ENCODE assay signal across 23 mouse cellular contexts in the genomic region with DNA sequence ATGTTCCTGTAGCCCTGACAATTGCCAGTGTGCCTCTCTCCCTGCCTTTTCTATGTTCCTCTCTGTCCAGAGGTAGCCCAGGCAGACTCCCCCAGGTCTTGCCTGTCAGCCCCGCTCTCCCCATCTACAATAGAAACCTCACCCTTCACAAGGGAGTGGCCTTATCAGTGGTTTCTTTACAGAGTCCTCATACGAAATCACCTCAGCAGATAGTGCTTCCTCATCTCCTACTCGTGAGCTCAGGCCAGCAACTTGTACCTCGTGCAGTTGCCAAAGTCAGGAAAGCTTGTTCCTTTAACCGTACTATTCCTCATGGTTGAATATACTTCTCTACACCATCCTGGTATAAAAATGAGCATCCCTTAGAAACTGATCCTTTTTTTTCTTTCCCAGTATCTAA. TPM values are rescaled to one million over a fixed set of nuclear protein-coding genes. Genes with fewer than 3 reads are reported as not detected.
DNase-seq lines count a peak whose midpoint lies in the region; ATAC-seq and TF ChIP-seq lines count a peak whose summit lies in the region.
"Had no signal": no experiment of that assay in that cellular context is flagged by ENCODE, and none has a peak within 500 bp of the region (broad histone marks: within the 10 kb centered on the region; RNA-seq: fewer than 3 reads in every experiment).

No protein-coding gene starts in this region.

- TF ChIP-seq CTCF in intestine, postnatal 0 days (IDR thresholded peaks at IDR 0.05; ENCODE audit: low read depth), result no peak
- TF ChIP-seq CTCF in liver, embryonic 14.5 days (IDR thresholded peaks at IDR 0.05; ENCODE audit: low read depth), result no peak

- TF ChIP-seq EP300 in liver, embryonic 14.5 days (IDR thresholded peaks at IDR 0.05; ENCODE audit: low read depth), result no peak

- H3K4me3 ChIP-seq in intestine, embryonic 15.5 days (replicated peaks), result no peak overlapping the region
- H3K4me3 ChIP-seq in intestine, postnatal 0 days (ENCODE audit: low read depth, low read length), result no peak overlapping the region
- H3K4me3 ChIP-seq in intestine, embryonic 16.5 days (ENCODE audit: low read length), result no peak overlapping the region
- no peak overlapping the region for H3K4me3 ChIP-seq in liver, embryonic 14.5 days (ENCODE audit: insufficient read depth in 1 of 2, low read depth in 2 of 2, low read length in 2 of 2)
- H3K4me3 ChIP-seq: embryonic facial prominence, embryonic 10.5 days; forebrain, embryonic 13.5 days; heart, embryonic 12.5 days; hindbrain, embryonic 10.5 days had no signal

- H3K9ac ChIP-seq in intestine, embryonic 15.5 days, result no peak overlapping the region
- no peak overlapping the region for H3K9ac ChIP-seq in intestine, postnatal 0 days (ENCODE audit: low read depth, low read length)
- H3K9ac ChIP-seq in intestine, embryonic 16.5 days (ENCODE audit: low read depth, low read length), result no peak overlapping the region
- no peak overlapping the region for H3K9ac ChIP-seq in liver, embryonic 14.5 days (replicated peaks)
- H3K9ac ChIP-seq: forebrain, embryonic 13.5 days; forebrain, postnatal 0 days; heart, embryonic 12.5 days had no signal

- no peak for DNase-seq in liver, embryonic 14.5 days (ENCODE audit: low read depth in 3 of 3, low spot score in 3 of 3)
- no peak for DNase-seq in urinary bladder, postnatal 14 days (ENCODE audit: low spot score)
- DNase-seq in embryo, embryonic 11 days, result no peak
- DNase-seq in left cerebral cortex, postnatal 36 days (ENCODE audit: low spot score in 2 of 2), result no peak
- DNase-seq: adrenal gland, postnatal 14 days; B cell, adult 2 months; cerebellum, adult 11-12 months; cerebellum, adult 9-10 months; cerebellum, postnatal 25 days; forebrain, postnatal 0 days; gastrocnemius, postnatal 14 days had no signal

- H3K4me1 ChIP-seq in intestine, embryonic 15.5 days (replicated peaks), result no peaks in the 10 kb centered on the region
- H3K4me1 ChIP-seq in intestine, postnatal 0 days (replicated peaks; ENCODE audit: control insufficient read depth, insufficient read depth, low read length), result no peaks in the 10 kb centered on the region
- H3K4me1 ChIP-seq in intestine, embryonic 16.5 days (ENCODE audit: control insufficient read depth, insufficient read depth, low read length), result no peaks in the 10 kb centered on the region
- H3K4me1 ChIP-seq in liver, embryonic 14.5 days (replicated peaks; ENCODE audit: control insufficient read depth in 2 of 2, insufficient read depth in 2 of 2, low read length in 1 of 2), result peaks cover 5 to 8% of the 10 kb centered on the region in 2 experiments
- H3K4me1 ChIP-seq: embryonic facial prominence, embryonic 10.5 days; forebrain, embryonic 13.5 days; heart, embryonic 12.5 days; hindbrain, embryonic 10.5 days had no signal

- intact Hi-C loops in left cerebral cortex, postnatal 36 days (cut with DNase I), result no loop called here

- H3K36me3 ChIP-seq in intestine, embryonic 15.5 days, result no peaks in the 10 kb centered on the region; the same call in 1 of the 2 replicates
- no peaks in the 10 kb centered on the region; the same call in 1 of the 2 replicates for H3K36me3 ChIP-seq in intestine, postnatal 0 days (ENCODE audit: control insufficient read depth, insufficient read depth)
- H3K36me3 ChIP-seq in intestine, embryonic 16.5 days (ENCODE audit: control insufficient read depth, insufficient read depth, low read length), result no peaks in the 10 kb centered on the region
- H3K36me3 ChIP-seq in liver, embryonic 14.5 days (replicated peaks; ENCODE audit: control insufficient read depth, insufficient read depth, low read depth), result no peaks in the 10 kb centered on the region

- WGBS in intestine, embryonic 15.5 days, result 62% methylated on average over 5 of the region's 5 CpGs
- 38% methylated on average over 5 of the region's 5 CpGs for WGBS in intestine, postnatal 0 days
- 72% methylated on average over 5 of the region's 5 CpGs for WGBS in intestine, embryonic 16.5 days
- 20% methylated on average over 5 of the region's 5 CpGs for WGBS in liver, embryonic 14.5 days (ENCODE audit: insufficient replicate concordance)

- no peak overlapping the region for H3K4me2 ChIP-seq in intestine, embryonic 15.5 days (replicated peaks)
- H3K4me2 ChIP-seq in intestine, postnatal 0 days (replicated peaks; ENCODE audit: low read depth), result no peak overlapping the region
- no peak overlapping the region for H3K4me2 ChIP-seq in intestine, embryonic 16.5 days (ENCODE audit: low read depth, low read length)
- H3K4me2 ChIP-seq in liver, embryonic 14.5 days (ENCODE audit: low read depth), result no peak overlapping the region
- H3K4me2 ChIP-seq: forebrain, embryonic 13.5 days; heart, embryonic 12.5 days had no signal

- no peaks in the 10 kb centered on the region for H3K9me3 ChIP-seq in intestine, embryonic 15.5 days
- H3K9me3 ChIP-seq in intestine, postnatal 0 days (ENCODE audit: control insufficient read depth), result no peaks in the 10 kb centered on the region
- no peaks in the 10 kb centered on the region for H3K9me3 ChIP-seq in intestine, embryonic 16.5 days (ENCODE audit: control insufficient read depth, low read length)
- no peaks in the 10 kb centered on the region for H3K9me3 ChIP-seq in liver, embryonic 14.5 days (ENCODE audit: control insufficient read depth, low read length)
- H3K9me3 ChIP-seq: embryonic facial prominence, embryonic 10.5 days; forebrain, embryonic 13.5 days; G1E; heart, embryonic 12.5 days; hindbrain, embryonic 10.5 days had no signal

- H3K27ac ChIP-seq in intestine, embryonic 15.5 days, result no peak overlapping the region
- no peak overlapping the region for H3K27ac ChIP-seq in intestine, postnatal 0 days (ENCODE audit: low read depth, low read length)
- H3K27ac ChIP-seq in intestine, embryonic 16.5 days (ENCODE audit: low read length), result no peak overlapping the region
- no peak overlapping the region for H3K27ac ChIP-seq in liver, embryonic 14.5 days
- H3K27ac ChIP-seq: embryonic facial prominence, embryonic 10.5 days; forebrain, embryonic 13.5 days; hindbrain, embryonic 10.5 days had no signal

- H3K27me3 ChIP-seq in intestine, embryonic 15.5 days (replicated peaks), result no peaks in the 10 kb centered on the region
- H3K27me3 ChIP-seq in intestine, postnatal 0 days (replicated peaks; ENCODE audit: control insufficient read depth, insufficient read depth, low read length), result no peaks in the 10 kb centered on the region
- H3K27me3 ChIP-seq in intestine, embryonic 16.5 days (replicated peaks; ENCODE audit: control insufficient read depth, insufficient read depth, low read length), result no peaks in the 10 kb centered on the region
- no peaks in the 10 kb centered on the region for H3K27me3 ChIP-seq in liver, embryonic 14.5 days (ENCODE audit: control insufficient read depth, insufficient read depth, low read length)
- H3K27me3 ChIP-seq: forebrain, embryonic 13.5 days; heart, embryonic 12.5 days; Patski had no signal

- peak; percentile 61; the same call in 1 of the 2 replicates for ATAC-seq in intestine, embryonic 15.5 days
- ATAC-seq in intestine, postnatal 0 days, result no peak
- ATAC-seq in intestine, embryonic 16.5 days, result peak; percentile 68
- ATAC-seq in liver, embryonic 14.5 days (ENCODE audit: insufficient read depth), result 0 out of 2 replicates have a peak, but pooled peaks have one; percentile 26
- peak; percentile 60 for ATAC-seq in megakaryocyte progenitor cell, adult 5-6 weeks (replicated peaks; ENCODE audit: poor library complexity)
- ATAC-seq: activated CD4-positive, CD25-positive, alpha-beta regulatory T cell, adult 4 months; CD4-positive, CD25-positive, alpha-beta regulatory T cell, adult 4 months; forebrain, embryonic 13.5 days; forebrain, postnatal 0 days; Patski had no signal

RNA-seq across cellular contexts. Expression of a gene that starts 41.1 kb away (rescaled TPM):
- polyA plus RNA-seq in intestine, embryonic 15.5 days (2015; fragmentation: Nextera tagmentation; extraction: Ambion mirVana), result 37.9 and 38.8 TPM in 2 replicates
- 24.2 and 24.4 TPM in 2 replicates for polyA plus RNA-seq in intestine, postnatal 0 days (2015; fragmentation: Nextera tagmentation; extraction: Ambion mirVana)
- polyA plus RNA-seq in intestine, embryonic 16.5 days (2015; fragmentation: Nextera tagmentation; extraction: Ambion mirVana), result 17.3 and 22.6 TPM in 2 replicates
- polyA plus RNA-seq in liver, embryonic 14.5 days (2012; rRNA removed), result 18.0 and 22.7 TPM in 2 replicates
- 21.6 and 24.8 TPM in 2 replicates for polyA plus RNA-seq in liver, embryonic 14.5 days (2014; fragmentation: Nextera tagmentation; extraction: Ambion mirVana)
- 166 and 169 TPM in 2 replicates for total RNA-seq in megakaryocyte progenitor cell, adult 5-6 weeks (2015)
- total RNA-seq in megakaryocyte progenitor cell, adult 5-6 weeks (2017), result 56.9 and 68.0 TPM in 2 replicates
- total RNA-seq in left cerebral cortex, postnatal 36 days (2021), result 100 to 1,000 TPM; 270 to 289 TPM

RNA-seq across cellular contexts. Expression of a gene that starts 53.4 kb away (rescaled TPM):
- polyA plus RNA-seq in intestine, embryonic 15.5 days (2015; fragmentation: Nextera tagmentation; extraction: Ambion mirVana), result 3.8 and 4.4 TPM in 2 replicates
- 2.2 and 2.6 TPM in 2 replicates for polyA plus RNA-seq in intestine, postnatal 0 days (2015; fragmentation: Nextera tagmentation; extraction: Ambion mirVana)
- 3.1 and 3.3 TPM in 2 replicates for polyA plus RNA-seq in intestine, embryonic 16.5 days (2015; fragmentation: Nextera tagmentation; extraction: Ambion mirVana)
- polyA plus RNA-seq in liver, embryonic 14.5 days (2012; rRNA removed), result 1.2 and 1.3 TPM in 2 replicates
- polyA plus RNA-seq in liver, embryonic 14.5 days (2014; fragmentation: Nextera tagmentation; extraction: Ambion mirVana), result 1.1 and 1.2 TPM in 2 replicates
- 5.3 and 7.0 TPM in 2 replicates for total RNA-seq in megakaryocyte progenitor cell, adult 5-6 weeks (2015)
- 3.2 and 6.5 TPM in 2 replicates for total RNA-seq in megakaryocyte progenitor cell, adult 5-6 weeks (2017)
- total RNA-seq in left cerebral cortex, postnatal 36 days (2021), result 10 to 100 TPM; 48.3 to 53.7 TPM
